Mouse (Mus musculus) CH12.LX (cell line): ENCODE results near the gene Cdh18.

Source experiments
- CTCF ChIP-seq, 2 experiments: IDR thresholded peaks in 1 of 2; conservative IDR thresholded peaks in 1 of 2; 2 replicates each; pipeline ENCODE4 v1.5.1; 2011 to 2012; ENCODE audit warnings: low read depth in 2 of 2, low read length in 2 of 2, improper control_type of control experiment in 1 of 2, inconsistent platforms in 1 of 2, mild to moderate bottlenecking in 1 of 2, moderate library complexity in 1 of 2
- EP300 ChIP-seq: IDR thresholded peaks from 2 replicates; pipeline ENCODE4 v1.6.1; 2011; ENCODE audit warnings: low read length, improper control_type of control experiment
- HCFC1 ChIP-seq: IDR thresholded peaks from 2 replicates; pipeline ENCODE4 v1.6.1; 2012; ENCODE audit warnings: low read depth, mild to moderate bottlenecking, inconsistent platforms, low read length, improper control_type of control experiment
- MAFK ChIP-seq: IDR thresholded peaks from 2 replicates; pipeline ENCODE4 v1.6.1; 2011; ENCODE audit warnings: low read length, improper control_type of control experiment; ENCODE audit not compliant: insufficient replicate concordance
- MAX ChIP-seq: IDR thresholded peaks from 2 replicates; pipeline ENCODE4 v1.6.1; 2011; ENCODE audit warnings: low read length, improper control_type of control experiment
- NELFE ChIP-seq: IDR thresholded peaks from 2 replicates; pipeline ENCODE4 v1.6.1; 2011; ENCODE audit warnings: low read depth, low read length, improper control_type of control experiment

DNA sequence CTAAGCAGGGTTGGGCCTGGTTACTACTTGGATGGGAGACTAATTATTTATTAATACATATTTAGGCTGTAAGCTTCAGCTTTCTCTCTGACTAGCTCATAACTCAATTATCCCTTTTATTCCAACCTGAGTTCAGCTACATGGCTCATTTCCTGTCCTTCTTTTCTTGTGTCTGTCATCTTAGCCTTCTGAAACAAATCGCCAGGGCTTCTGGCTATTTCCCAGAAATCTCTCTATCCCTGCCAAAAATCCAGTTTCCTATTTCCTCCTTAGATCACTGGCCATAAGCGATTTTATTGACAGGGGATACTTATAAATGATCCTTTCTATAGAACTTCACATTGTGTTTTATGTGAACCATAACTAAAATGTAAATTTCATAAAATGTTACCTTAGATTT lies 167.6 kb downstream of the Cdh18 start:
- TF ChIP-seq MAX (no peak), EP300 (no peak), CTCF (conservative IDR thresholded peaks at IDR 0.05 in 1 of 2, IDR thresholded peaks at IDR 0.05 in 1 of 2; ENCODE audit: low read depth in 2 of 2, low read length in 2 of 2) (no peak), MAFK (no peak), HCFC1 (no peak), NELFE (no peak)
